In the genomic region with DNA sequence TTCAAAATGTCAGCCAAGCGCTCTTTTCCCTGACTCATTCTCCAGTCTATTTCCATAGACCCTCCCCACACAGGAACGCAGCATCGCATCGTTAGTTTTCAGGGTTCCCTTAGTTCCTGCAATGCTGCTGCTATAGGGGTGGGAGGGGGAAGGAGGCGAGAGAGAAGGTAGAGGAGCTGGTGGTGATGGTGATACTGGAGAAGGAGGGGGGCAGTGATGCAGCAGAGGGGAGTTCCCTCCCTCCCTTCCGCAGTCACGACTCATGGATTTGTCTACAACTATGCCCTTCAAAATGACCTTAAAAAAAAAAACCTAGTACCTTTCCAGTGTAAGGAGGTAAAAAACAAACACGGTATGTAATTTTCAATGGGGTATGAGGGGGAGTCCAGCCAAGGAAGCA, we compare ENCODE assay signal across 8 mouse cellular contexts. TPM values are rescaled to one million over a fixed set of nuclear protein-coding genes. Genes with fewer than 3 reads are reported as not detected.
A peak's percentile ranks its signal among the peaks of the same experiment; 100 is the strongest.
DNase-seq lines count a peak whose midpoint lies in the region; ATAC-seq lines count a peak whose summit lies in the region.

No protein-coding gene starts in this region.

- WGBS in kidney, embryonic 16.5 days, result 9% methylated on average over 8 of the region's 8 CpGs
- whole genome bisulfite sequencing in embryonic facial prominence, embryonic 13.5 days, result 9% methylated on average over 8 of the region's 8 CpGs
- WGBS in limb, embryonic 11.5 days, result 9% methylated on average over 8 of the region's 8 CpGs
- 4% methylated on average over 8 of the region's 8 CpGs for WGBS in stomach, embryonic 14.5 days

- H3K36me3 ChIP-seq in kidney, embryonic 16.5 days (ENCODE audit: insufficient read depth, low read length), result peaks cover 5% of the 10 kb centered on the region; the same call in 1 of the 2 replicates
- 0 out of 2 replicates have a peak, but pooled peaks cover 2% of the 10 kb centered on the region for H3K36me3 ChIP-seq in embryonic facial prominence, embryonic 13.5 days
- no peaks in the 10 kb centered on the region for H3K36me3 ChIP-seq in limb, embryonic 11.5 days (ENCODE audit: control insufficient read depth, insufficient read depth, low read length)
- peaks cover 6% of the 10 kb centered on the region; the same call in 1 of the 2 replicates for H3K36me3 ChIP-seq in stomach, embryonic 14.5 days (ENCODE audit: control insufficient read depth, insufficient read depth, low read length)

- peak overlapping the region; percentile 96 for H3K27ac ChIP-seq in kidney, embryonic 16.5 days (ENCODE audit: low read length)
- H3K27ac ChIP-seq in embryonic facial prominence, embryonic 13.5 days, result no peak overlapping the region
- H3K27ac ChIP-seq in limb, embryonic 11.5 days (replicated peaks; ENCODE audit: low read depth, low read length), result no peak overlapping the region
- H3K27ac ChIP-seq in stomach, embryonic 14.5 days (ENCODE audit: low read length), result no peak overlapping the region; the same call in 1 of the 2 replicates

- H3K9ac ChIP-seq in kidney, embryonic 16.5 days (replicated peaks; ENCODE audit: low read length), result peak overlapping the region; percentile 85
- H3K9ac ChIP-seq in embryonic facial prominence, embryonic 13.5 days, result no peak overlapping the region
- no peak overlapping the region for H3K9ac ChIP-seq in limb, embryonic 11.5 days (ENCODE audit: low read length)
- peak overlapping the region; percentile 80; the same call in 1 of the 2 replicates for H3K9ac ChIP-seq in stomach, embryonic 14.5 days (replicated peaks; ENCODE audit: low read depth, low read length)

- ATAC-seq in kidney, embryonic 16.5 days (ENCODE audit: low FRiP score, low TSS enrichment), result no peak
- ATAC-seq in embryonic facial prominence, embryonic 13.5 days (ENCODE audit: insufficient number of reproducible peaks, insufficient read depth, low FRiP score, low TSS enrichment, low read depth), result no peak
- ATAC-seq in limb, embryonic 11.5 days (ENCODE audit: insufficient number of reproducible peaks, low FRiP score, low TSS enrichment, low read depth), result no peak
- no peak for ATAC-seq in stomach, embryonic 14.5 days (ENCODE audit: insufficient number of reproducible peaks, insufficient read depth, low FRiP score, low read depth)

- peaks cover 29% of the 10 kb centered on the region for H3K27me3 ChIP-seq in kidney, embryonic 16.5 days (ENCODE audit: insufficient read depth, low read length)
- peaks cover 66% of the 10 kb centered on the region for H3K27me3 ChIP-seq in embryonic facial prominence, embryonic 13.5 days
- peaks cover 30% of the 10 kb centered on the region for H3K27me3 ChIP-seq in limb, embryonic 11.5 days (ENCODE audit: control insufficient read depth, insufficient read depth, low read length)
- H3K27me3 ChIP-seq in stomach, embryonic 14.5 days (ENCODE audit: control insufficient read depth, insufficient read depth, low read length), result 0 out of 2 replicates have a peak, but pooled peaks cover 9% of the 10 kb centered on the region

- H3K4me1 ChIP-seq in kidney, embryonic 16.5 days (ENCODE audit: insufficient read depth, low read length), result 0 out of 2 replicates have a peak, but pooled peaks cover 2% of the 10 kb centered on the region
- peaks cover 30% of the 10 kb centered on the region for H3K4me1 ChIP-seq in embryonic facial prominence, embryonic 13.5 days
- H3K4me1 ChIP-seq in limb, embryonic 11.5 days (ENCODE audit: control insufficient read depth, insufficient read depth, low read length), result peaks cover 10% of the 10 kb centered on the region; the same call in 1 of the 2 replicates
- peaks cover 9% of the 10 kb centered on the region; the same call in 1 of the 2 replicates for H3K4me1 ChIP-seq in stomach, embryonic 14.5 days (ENCODE audit: control insufficient read depth, insufficient read depth, low read length)

- DNase-seq in kidney, adult 9 months, result no peak
- DNase-seq in R1 (ENCODE audit: low read depth, low spot score), result peak; percentile 73
- no peak for DNase-seq in limb, embryonic 11.5 days (ENCODE audit: low spot score)
- DNase-seq in testis, postnatal 14 days (ENCODE audit: low spot score), result no peak
- DNase-seq in adrenal gland, adult (ENCODE audit: inconsistent age in 2 of 2, low spot score in 1 of 2), result no peak

- peak overlapping the region; percentile 72 for H3K4me2 ChIP-seq in kidney, embryonic 16.5 days (replicated peaks; ENCODE audit: low read depth, low read length)
- H3K4me2 ChIP-seq in embryonic facial prominence, embryonic 13.5 days, result peak overlapping the region; percentile 91
- 0 out of 2 replicates have a peak overlapping the region, but pooled peaks have one; percentile 20 for H3K4me2 ChIP-seq in limb, embryonic 11.5 days (ENCODE audit: low read depth, severe bottlenecking)
- H3K4me2 ChIP-seq in stomach, embryonic 14.5 days (replicated peaks; ENCODE audit: low read depth, low read length), result peak overlapping the region; percentile 72

- H3K9me3 ChIP-seq in kidney, embryonic 16.5 days (ENCODE audit: low read length), result no peaks in the 10 kb centered on the region
- no peaks in the 10 kb centered on the region for H3K9me3 ChIP-seq in embryonic facial prominence, embryonic 13.5 days
- no peaks in the 10 kb centered on the region for H3K9me3 ChIP-seq in limb, embryonic 11.5 days (ENCODE audit: control insufficient read depth, low read length)
- no peaks in the 10 kb centered on the region for H3K9me3 ChIP-seq in stomach, embryonic 14.5 days (ENCODE audit: control insufficient read depth, low read depth, low read length)

- peak overlapping the region; percentile 72 for H3K4me3 ChIP-seq in kidney, embryonic 16.5 days (ENCODE audit: low read length)
- peak overlapping the region; percentile 59 for H3K4me3 ChIP-seq in embryonic facial prominence, embryonic 13.5 days
- peak overlapping the region; percentile 57 for H3K4me3 ChIP-seq in limb, embryonic 11.5 days (ENCODE audit: low read depth, low read length)
- peak overlapping the region; percentile 66 for H3K4me3 ChIP-seq in stomach, embryonic 14.5 days (ENCODE audit: low read depth, low read length)

RNA-seq across cellular contexts. Expression of a gene that starts 1.4 kb away (rescaled TPM):
- 232 and 240 TPM in 2 replicates for polyA plus RNA-seq in kidney, embryonic 16.5 days (2015; fragmentation: Nextera tagmentation; extraction: Ambion mirVana)
- 12.5 and 20.0 TPM in 2 replicates for polyA plus RNA-seq in embryonic facial prominence, embryonic 13.5 days (2015; fragmentation: Nextera tagmentation; extraction: Ambion mirVana)
- 1.6 and 2.6 TPM in 2 replicates for polyA plus RNA-seq in limb, embryonic 11.5 days (2014; fragmentation: Nextera tagmentation; extraction: Ambion mirVana)
- 76.9 and 93.2 TPM in 2 replicates for polyA plus RNA-seq in stomach, embryonic 14.5 days (2014; fragmentation: Nextera tagmentation; extraction: Ambion mirVana)

Comparison
In these comparisons a context has a peak if more than half of its experiments do, and no peak if none do; other contexts are left out.
1. H3K4me2 ChIP-seq: peak in every context shown above with its lines; median percentile 91 in embryonic facial prominence, embryonic 13.5 days; 72 in kidney, embryonic 16.5 days; 72 in stomach, embryonic 14.5 days; 20 in limb, embryonic 11.5 days.
2. H3K9ac ChIP-seq: peak in kidney, embryonic 16.5 days (single experiment) and stomach, embryonic 14.5 days (single experiment); none in embryonic facial prominence, embryonic 13.5 days (single experiment) and limb, embryonic 11.5 days (single experiment).
3. Peak in every context shown above with its lines, with median percentiles within 50 percentile points of each other: H3K4me3 ChIP-seq.